Mouse (Mus musculus): Measurements from ENCODE around the gene Ifit3b. TPM values are rescaled to one million over a fixed set of nuclear protein-coding genes. Genes with fewer than 3 reads are reported as not detected.
A peak's percentile ranks its signal among the peaks of the same experiment; 100 is the strongest.
"Not testable (repeated sequence)": the region's sequence is repeated elsewhere in the genome, so short reads cannot be mapped to it uniquely, and the experiment has no call there.

Ifit3b gene
- polyA plus RNA-seq, 1 experiment from 2014 or later: 0.11 TPM

DNA sequence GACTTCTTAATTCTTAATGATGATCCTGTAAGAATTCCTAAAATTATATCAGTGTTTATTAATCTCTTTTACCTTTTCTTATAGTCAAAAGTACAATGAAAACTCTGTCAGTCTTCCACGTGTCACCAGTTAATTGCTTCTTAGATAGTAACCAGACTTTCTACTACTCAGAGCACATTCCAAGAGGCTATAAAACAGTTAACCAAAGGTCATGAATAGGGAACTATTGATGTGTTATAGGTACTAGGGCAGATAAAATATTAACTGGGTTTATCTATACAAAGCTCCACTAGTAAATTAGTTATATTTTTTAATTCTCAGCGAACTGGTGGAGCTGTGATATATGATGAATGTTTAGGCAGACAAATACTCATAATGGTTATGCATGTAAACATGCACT is 19.7 kb downstream of the Ifit3b start:
- Histone ChIP-seq H3K4me3 (ENCODE audit: low read depth, low read length) (no peak overlapping the region), H3K36me3 (ENCODE audit: control insufficient read depth, insufficient read depth, low read length) (no peaks in the 10 kb centered on the region), H3K9ac (ENCODE audit: low read length) (no peak overlapping the region), H3K4me1 (ENCODE audit: control insufficient read depth, insufficient read depth, low read length) (no peaks in the 10 kb centered on the region), H3K9me3 (ENCODE audit: control insufficient read depth, low read length) (no peaks in the 10 kb centered on the region), H3K4me2 (ENCODE audit: low read depth, severe bottlenecking) (no peak overlapping the region), H3K27ac (replicated peaks; ENCODE audit: low read depth, low read length) (no peak overlapping the region), H3K27me3 (ENCODE audit: control insufficient read depth, insufficient read depth, low read length) (no peaks in the 10 kb centered on the region)
- ATAC-seq (ENCODE audit: insufficient number of reproducible peaks, low FRiP score, low TSS enrichment, low read depth) (no peak), DNase-seq (ENCODE audit: low spot score) (no peak)
- WGBS: 49% methylated on average over 2 of the region's 2 CpGs

DNA sequence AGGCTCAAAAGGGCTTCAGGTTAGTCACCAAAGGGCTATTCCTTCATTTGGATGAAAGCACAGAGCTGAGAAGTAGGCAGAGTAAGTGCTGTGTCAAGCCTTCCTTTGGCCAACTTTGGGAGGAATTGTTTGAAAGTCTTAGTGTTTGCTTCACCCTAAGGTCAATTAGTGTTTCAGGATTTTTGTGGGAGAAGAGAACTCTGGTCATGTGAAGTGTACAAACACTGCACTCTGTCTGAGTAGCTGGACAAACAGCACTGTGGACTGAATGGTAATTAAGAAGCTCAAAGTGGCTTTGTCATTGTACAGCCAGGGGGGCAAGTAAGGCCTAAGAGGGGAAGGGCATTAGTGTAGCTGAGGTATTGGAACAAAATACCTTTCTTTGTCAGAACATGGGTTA is 23.7 kb downstream of the Ifit3b start:
- no peaks in the 10 kb centered on the region for H3K4me1 ChIP-seq (ENCODE audit: control insufficient read depth, insufficient read depth, low read length)

DNA sequence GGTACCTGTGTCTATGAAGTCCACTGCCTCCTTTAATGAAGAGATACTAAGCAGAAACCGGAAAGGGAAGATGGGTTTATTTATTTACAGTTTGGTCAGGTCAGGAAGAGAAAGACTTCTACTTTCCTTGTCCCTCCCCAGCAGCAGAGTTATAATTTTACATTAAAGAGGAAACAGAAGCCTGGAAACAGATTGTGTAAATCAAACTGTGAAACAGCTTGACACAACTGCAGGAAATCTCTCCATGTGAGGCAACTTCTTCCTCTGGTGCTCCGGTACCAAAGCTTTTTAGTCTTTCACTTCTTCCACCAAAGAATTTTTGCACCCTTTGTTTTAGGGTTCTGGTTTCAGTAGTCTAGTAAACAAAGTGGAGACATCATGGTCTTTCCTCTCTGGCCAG is 25.7 kb downstream of the Ifit3b start:
- 76% methylated on average over 2 of the region's 2 CpGs for WGBS
- no peak overlapping the region for H3K27ac ChIP-seq (replicated peaks; ENCODE audit: low read depth, low read length)
- H3K4me1 ChIP-seq (ENCODE audit: control insufficient read depth, insufficient read depth, low read length): no peaks in the 10 kb centered on the region
- H3K27me3 ChIP-seq (ENCODE audit: control insufficient read depth, insufficient read depth, low read length): no peaks in the 10 kb centered on the region
- no peaks in the 10 kb centered on the region for H3K9me3 ChIP-seq (ENCODE audit: control insufficient read depth, low read length)
- ATAC-seq (ENCODE audit: insufficient number of reproducible peaks, low FRiP score, low TSS enrichment, low read depth) (no peak), DNase-seq (ENCODE audit: low spot score) (no peak)
- no peaks in the 10 kb centered on the region for H3K36me3 ChIP-seq (ENCODE audit: control insufficient read depth, insufficient read depth, low read length)
- H3K4me3 ChIP-seq (ENCODE audit: low read depth, low read length): no peak overlapping the region
- H3K9ac ChIP-seq (ENCODE audit: low read length): no peak overlapping the region
- H3K4me2 ChIP-seq (ENCODE audit: low read depth, severe bottlenecking): no peak overlapping the region

More for the DNA sequence above, 23.7 kb downstream of the Ifit3b start:
- Histone ChIP-seq H3K4me3 (ENCODE audit: low read depth, low read length) (no peak overlapping the region), H3K27me3 (ENCODE audit: control insufficient read depth, insufficient read depth, low read length) (no peaks in the 10 kb centered on the region), H3K36me3 (ENCODE audit: control insufficient read depth, insufficient read depth, low read length) (no peaks in the 10 kb centered on the region), H3K4me2 (ENCODE audit: low read depth, severe bottlenecking) (no peak overlapping the region), H3K9ac (ENCODE audit: low read length) (no peak overlapping the region), H3K9me3 (ENCODE audit: control insufficient read depth, low read length) (no peaks in the 10 kb centered on the region), H3K27ac (replicated peaks; ENCODE audit: low read depth, low read length) (no peak overlapping the region)
- no peak for ATAC-seq (ENCODE audit: insufficient number of reproducible peaks, low FRiP score, low TSS enrichment, low read depth)
- no peak for DNase-seq (ENCODE audit: low spot score)

DNA sequence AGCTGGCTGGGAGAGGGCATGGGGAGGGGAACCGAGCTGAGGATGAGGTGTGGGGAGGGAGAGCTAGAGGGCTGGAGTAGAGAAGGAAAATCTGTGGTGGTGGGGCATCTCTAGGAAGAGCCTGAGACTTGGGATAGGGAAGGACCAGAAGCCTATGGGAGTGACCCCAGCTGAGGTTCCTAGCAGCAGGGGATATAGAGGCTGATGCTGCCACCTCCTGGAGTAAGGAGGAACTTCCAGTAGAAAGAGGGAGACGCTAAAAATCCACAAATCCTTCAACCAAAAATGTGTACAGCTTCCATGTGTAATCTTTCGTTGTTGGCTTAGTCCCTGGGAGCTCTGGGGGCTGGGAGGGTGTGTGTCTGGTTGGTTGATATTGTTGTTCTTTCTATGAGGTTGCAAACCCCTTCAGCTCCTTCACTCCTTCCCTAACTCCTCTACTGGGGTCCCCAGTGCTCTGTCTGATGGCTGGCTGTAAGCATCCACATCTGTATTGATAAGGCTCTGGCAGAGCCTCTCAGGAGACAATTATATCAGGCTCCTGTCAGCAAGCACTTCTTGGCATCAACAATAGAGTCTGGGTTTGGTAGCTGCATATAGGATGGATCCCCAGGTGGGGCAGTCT is 29.3 kb downstream of the Ifit3b start:
- no peak overlapping the region for H3K9ac ChIP-seq (ENCODE audit: low read length)
- H3K4me3 ChIP-seq (ENCODE audit: low read depth, low read length): no peak overlapping the region
- no peaks in the 10 kb centered on the region for H3K27me3 ChIP-seq (ENCODE audit: control insufficient read depth, insufficient read depth, low read length)
- ATAC-seq (ENCODE audit: insufficient number of reproducible peaks, low FRiP score, low TSS enrichment, low read depth) (no peak), DNase-seq (ENCODE audit: low spot score) (peak; percentile 63)
- WGBS: 9% methylated on average over 3 of the region's 3 CpGs
- H3K36me3 ChIP-seq (ENCODE audit: control insufficient read depth, insufficient read depth, low read length): no peaks in the 10 kb centered on the region
- H3K4me1 ChIP-seq (ENCODE audit: control insufficient read depth, insufficient read depth, low read length): no peaks in the 10 kb centered on the region
- H3K4me2 ChIP-seq (ENCODE audit: low read depth, severe bottlenecking): no peak overlapping the region
- H3K9me3 ChIP-seq (ENCODE audit: control insufficient read depth, low read length): no peaks in the 10 kb centered on the region
- no peak overlapping the region for H3K27ac ChIP-seq (replicated peaks; ENCODE audit: low read depth, low read length)

DNA sequence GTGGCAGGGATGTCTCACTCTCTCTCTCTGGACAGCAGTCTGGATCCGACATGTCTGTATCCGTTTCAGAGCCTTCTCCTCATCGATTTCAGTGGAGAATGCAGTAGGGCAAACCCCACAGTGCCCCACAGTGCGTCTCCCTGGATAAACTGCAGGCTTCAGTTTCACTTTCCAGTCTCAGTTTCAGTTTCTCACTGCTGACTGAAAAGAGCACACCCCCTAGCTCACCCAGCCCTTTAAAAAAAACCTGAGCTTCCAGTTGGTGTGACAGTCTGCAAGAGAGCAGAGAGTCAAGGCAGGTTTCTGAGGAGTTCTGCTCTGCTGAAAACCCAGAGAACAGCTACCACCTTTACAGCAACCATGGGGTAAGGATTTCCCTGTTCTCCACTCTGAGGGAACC is 32.9 kb downstream of the Ifit3b start, which contains the start of the genes Ifit1bl2 and Ifit1:
Gene Ifit1bl2, minus strand, starts transcription at position 121 of the 400 bp plus-strand sequence.
Gene Ifit1, plus strand, starts transcription at position 249 of the 400 bp plus-strand sequence.
- H3K27me3 ChIP-seq (ENCODE audit: control insufficient read depth, insufficient read depth, low read length): no peaks in the 10 kb centered on the region
- no peaks in the 10 kb centered on the region for H3K4me1 ChIP-seq (ENCODE audit: control insufficient read depth, insufficient read depth, low read length)
- H3K9ac ChIP-seq (ENCODE audit: low read length): no peak within 1 kb of the TSS
- 46% methylated on average over 4 of the region's 4 CpGs for WGBS
- ATAC-seq (ENCODE audit: insufficient number of reproducible peaks, low FRiP score, low TSS enrichment, low read depth) (no peak), DNase-seq (ENCODE audit: low spot score) (no peak)
- no peak within 1 kb of the TSS for H3K27ac ChIP-seq (replicated peaks; ENCODE audit: low read depth, low read length)
- no peak within 1 kb of the TSS for H3K4me3 ChIP-seq (ENCODE audit: low read depth, low read length)
- no peaks in the 10 kb centered on the region for H3K36me3 ChIP-seq (ENCODE audit: control insufficient read depth, insufficient read depth, low read length)
- H3K9me3 ChIP-seq (ENCODE audit: control insufficient read depth, low read length): no peaks in the 10 kb centered on the region
- H3K4me2 ChIP-seq (ENCODE audit: low read depth, severe bottlenecking): no peak within 1 kb of the TSS

DNA sequence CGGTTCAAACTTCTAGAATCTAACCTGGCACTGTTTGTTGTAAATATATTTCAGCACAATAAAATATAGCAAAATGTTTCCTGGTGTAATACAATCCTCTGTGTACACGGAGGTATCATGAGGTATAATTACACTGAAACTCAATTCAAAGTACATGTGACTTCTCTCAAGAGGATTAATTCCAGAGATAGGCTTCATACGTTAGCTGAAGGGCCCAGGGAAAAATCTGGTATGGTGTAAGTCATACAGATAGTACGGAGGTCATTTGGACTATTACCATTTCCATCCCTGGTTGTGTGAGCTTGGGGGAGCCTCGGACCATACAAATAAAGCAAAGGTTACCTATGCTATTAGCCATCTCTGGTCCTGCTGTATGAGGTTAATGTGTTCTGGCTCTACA is 34.8 kb downstream of the Ifit3b start:
- ATAC-seq (ENCODE audit: insufficient number of reproducible peaks, low FRiP score, low TSS enrichment, low read depth) (no peak), DNase-seq (ENCODE audit: low spot score) (no peak)
- no peak overlapping the region for H3K4me2 ChIP-seq (ENCODE audit: low read depth, severe bottlenecking)
- no peak overlapping the region for H3K9ac ChIP-seq (ENCODE audit: low read length)
- H3K9me3 ChIP-seq (ENCODE audit: control insufficient read depth, low read length): no peaks in the 10 kb centered on the region
- H3K27ac ChIP-seq (replicated peaks; ENCODE audit: low read depth, low read length): no peak overlapping the region
- WGBS: 81% methylated on average over 5 of the region's 5 CpGs
- H3K4me3 ChIP-seq (ENCODE audit: low read depth, low read length): no peak overlapping the region
- H3K27me3 ChIP-seq (ENCODE audit: control insufficient read depth, insufficient read depth, low read length): no peaks in the 10 kb centered on the region
- H3K4me1 ChIP-seq (ENCODE audit: control insufficient read depth, insufficient read depth, low read length): no peaks in the 10 kb centered on the region
- H3K36me3 ChIP-seq (ENCODE audit: control insufficient read depth, insufficient read depth, low read length): no peaks in the 10 kb centered on the region

DNA sequence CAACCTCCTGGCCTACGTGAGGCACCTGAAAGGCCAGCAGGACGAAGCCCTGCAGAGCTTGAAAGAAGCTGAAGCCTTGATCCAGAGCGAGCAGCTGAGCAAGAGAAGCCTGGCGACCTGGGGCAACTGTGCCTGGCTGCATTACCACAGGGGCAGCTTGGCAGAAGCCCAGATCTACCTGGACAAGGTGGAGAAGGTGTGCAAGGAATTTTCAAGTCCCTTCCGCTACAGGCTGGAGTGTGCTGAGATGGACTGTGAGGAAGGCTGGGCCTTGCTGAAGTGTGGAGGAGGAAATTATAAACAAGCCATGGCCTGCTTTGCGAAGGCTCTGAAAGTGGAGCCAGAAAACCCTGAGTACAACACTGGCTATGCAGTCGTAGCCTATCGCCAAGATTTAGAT is 39.9 kb downstream of the Ifit3b start:
- H3K4me3 ChIP-seq (ENCODE audit: low read depth, low read length); ATAC-seq (ENCODE audit: insufficient number of reproducible peaks, low FRiP score, low TSS enrichment, low read depth); H3K4me2 ChIP-seq (ENCODE audit: low read depth, severe bottlenecking); H3K27me3 ChIP-seq (ENCODE audit: control insufficient read depth, insufficient read depth, low read length); H3K9ac ChIP-seq (ENCODE audit: low read length); H3K27ac ChIP-seq (replicated peaks; ENCODE audit: low read depth, low read length); H3K4me1 ChIP-seq (ENCODE audit: control insufficient read depth, insufficient read depth, low read length); DNase-seq (ENCODE audit: low spot score); H3K36me3 ChIP-seq (ENCODE audit: control insufficient read depth, insufficient read depth, low read length); H3K9me3 ChIP-seq (ENCODE audit: control insufficient read depth, low read length): not testable (repeated sequence)
- 90% methylated on average over 7 of the region's 8 CpGs for WGBS

- Histone ChIP-seq H3K27ac (replicated peaks; ENCODE audit: low read depth, low read length) (no peak overlapping the region), H3K36me3 (ENCODE audit: control insufficient read depth, insufficient read depth, low read length) (no peaks in the 10 kb centered on the region), H3K27me3 (ENCODE audit: control insufficient read depth, insufficient read depth, low read length) (no peaks in the 10 kb centered on the region), H3K9me3 (ENCODE audit: control insufficient read depth, low read length) (no peaks in the 10 kb centered on the region), H3K4me3 (ENCODE audit: low read depth, low read length) (no peak overlapping the region), H3K4me1 (ENCODE audit: control insufficient read depth, insufficient read depth, low read length) (no peaks in the 10 kb centered on the region), H3K9ac (ENCODE audit: low read length) (no peak overlapping the region), H3K4me2 (ENCODE audit: low read depth, severe bottlenecking) (no peak overlapping the region)
- no peak for ATAC-seq (ENCODE audit: insufficient number of reproducible peaks, low FRiP score, low TSS enrichment, low read depth)
- no peak for DNase-seq (ENCODE audit: low spot score)
- WGBS: 84% methylated on average over 3 of the region's 3 CpGs
These were observed 42.5 kb downstream of the Ifit3b start for GRCm38 (mm10) chr19:34650276-34650675.

GRCm38 (mm10) chr19:34650997-34651396 is 43.2 kb downstream of the Ifit3b start:
- Histone ChIP-seq H3K27me3 (ENCODE audit: control insufficient read depth, insufficient read depth, low read length) (no peaks in the 10 kb centered on the region), H3K9ac (ENCODE audit: low read length) (no peak overlapping the region), H3K4me2 (ENCODE audit: low read depth, severe bottlenecking) (no peak overlapping the region), H3K9me3 (ENCODE audit: control insufficient read depth, low read length) (no peaks in the 10 kb centered on the region), H3K4me3 (ENCODE audit: low read depth, low read length) (no peak overlapping the region), H3K4me1 (ENCODE audit: control insufficient read depth, insufficient read depth, low read length) (no peaks in the 10 kb centered on the region), H3K27ac (replicated peaks; ENCODE audit: low read depth, low read length) (no peak overlapping the region), H3K36me3 (ENCODE audit: control insufficient read depth, insufficient read depth, low read length) (no peaks in the 10 kb centered on the region)
- DNase-seq (ENCODE audit: low spot score) (no peak), ATAC-seq (ENCODE audit: insufficient number of reproducible peaks, low FRiP score, low TSS enrichment, low read depth) (no peak)
- WGBS: 88% methylated on average over 6 of the region's 6 CpGs

Data from limb, embryonic 11.5 days (tissue).